Mouse (Mus musculus) testis, adult 2 months (tissue): ENCODE measurements around the gene Stk39.

Experiments used
- CTCF ChIP-seq: fragments of 200-500 bp; IDR thresholded peaks from 2 replicates; pipeline ENCODE4 v1.5.1; 2012; ENCODE audit warnings: low read depth, mild to moderate bottlenecking, inconsistent platforms, low read length, moderate library complexity; ENCODE audit not compliant: control insufficient read depth, insufficient read depth, insufficient replicate concordance
- POLR2A ChIP-seq: fragments of 200-500 bp; IDR thresholded peaks from 2 replicates; pipeline ENCODE4 v1.6.1; 2012; ENCODE audit warnings: low read depth, mild to moderate bottlenecking, inconsistent platforms, low read length, moderate library complexity; ENCODE audit not compliant: control insufficient read depth

GRCm38 (mm10) chr2:68432834-68433233 is 39.2 kb downstream of the Stk39 start:
- TF ChIP-seq POLR2A (no peak), CTCF (no peak)
